Mouse (Mus musculus): ENCODE results near the gene Npb. TPM values are rescaled to one million over a fixed set of nuclear protein-coding genes. Genes with fewer than 3 reads are reported as not detected.

Npb gene
- polyA plus RNA-seq (2012), result 1.7 and 2.3 TPM in 2 replicates

DNA sequence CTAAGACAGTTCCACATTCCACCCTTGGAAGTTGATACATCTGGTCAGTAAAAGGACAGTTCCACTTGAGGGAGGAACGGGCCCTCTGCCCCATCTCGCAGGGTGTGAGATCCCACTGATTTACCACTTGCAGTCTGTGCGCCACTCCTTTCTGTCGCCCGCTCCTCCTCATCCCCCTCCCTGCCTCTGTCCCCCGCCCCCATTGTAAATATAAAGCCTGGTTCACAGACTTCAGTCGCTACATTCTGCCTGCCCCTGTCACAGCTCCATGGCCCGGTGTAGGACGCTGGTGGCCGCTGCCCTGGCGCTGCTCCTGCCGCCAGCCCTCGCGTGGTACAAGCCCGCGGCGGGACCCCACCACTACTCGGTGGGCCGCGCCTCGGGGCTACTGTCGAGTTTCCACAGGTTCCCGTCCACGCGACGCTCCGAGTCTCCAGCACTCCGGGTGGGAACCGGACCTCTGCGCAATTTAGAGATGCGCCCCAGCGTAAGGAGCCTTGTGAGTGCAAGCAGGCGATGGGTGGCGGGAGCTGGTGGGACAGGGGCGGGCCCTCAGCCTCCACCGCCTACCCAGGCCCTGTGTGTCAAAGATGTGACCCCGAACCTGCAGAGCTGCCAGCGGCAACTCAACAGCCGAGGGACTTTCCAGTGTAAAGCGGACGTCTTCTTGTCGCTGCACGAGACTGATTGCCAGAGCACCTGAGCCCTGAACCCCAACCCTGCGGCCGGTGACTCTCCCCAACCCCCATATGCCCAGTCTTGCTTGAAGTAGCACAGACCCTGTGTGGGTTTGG is at the start of gene Npb:
Gene Npb (plus strand): TSS at position 237 of the 794 bp plus-strand sequence.
- TF ChIP-seq GATA1 (IDR thresholded peaks at IDR 0.05; ENCODE audit: low read length), result no peak

GRCm38 (mm10) chr11:120560952-120561728 is 47.1 kb upstream of the Npb start:
- TF ChIP-seq GATA1 (IDR thresholded peaks at IDR 0.05; ENCODE audit: low read length), result no peak

GRCm38 (mm10) chr11:120562949-120563348 is 45.3 kb upstream of the Npb start:
- TF ChIP-seq GATA1 (IDR thresholded peaks at IDR 0.05; ENCODE audit: low read length), result no peak

DNA sequence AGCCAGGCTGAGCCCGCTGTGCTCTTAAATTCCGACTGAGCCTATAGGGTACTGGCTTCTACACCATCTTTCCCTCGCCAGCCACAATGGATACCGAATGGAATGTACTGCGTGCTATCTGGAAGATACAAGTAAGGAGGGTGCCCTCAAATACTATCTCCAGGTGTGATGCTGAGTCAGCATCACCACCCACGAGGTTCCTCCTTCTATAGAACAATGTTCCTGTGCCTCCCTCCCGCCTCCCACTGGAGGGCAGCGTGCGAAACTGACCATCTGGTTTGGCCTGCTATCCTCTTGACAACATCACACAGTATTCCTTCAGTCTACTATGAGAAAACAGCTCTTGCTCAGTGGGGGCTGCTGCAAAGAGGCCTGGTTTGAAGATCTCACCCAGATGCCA is 43.2 kb upstream of the Npb start:
- TF ChIP-seq GATA1 (IDR thresholded peaks at IDR 0.05; ENCODE audit: low read length), result no peak

- TF ChIP-seq GATA1 (IDR thresholded peaks at IDR 0.05; ENCODE audit: low read length), result no peak
Measured at GRCm38 (mm10) chr11:120568324-120568723, 40.0 kb upstream of the Npb start.

GRCm38 (mm10) chr11:120571122-120571521 is 37.2 kb upstream of the Npb start:
- no peak for TF ChIP-seq GATA1 (IDR thresholded peaks at IDR 0.05; ENCODE audit: low read length)

- no peak for TF ChIP-seq GATA1 (IDR thresholded peaks at IDR 0.05; ENCODE audit: low read length)
Measured at GRCm38 (mm10) chr11:120571754-120572416, 36.4 kb upstream of the Npb start.

- TF ChIP-seq GATA1 (IDR thresholded peaks at IDR 0.05; ENCODE audit: low read length), result no peak
Measured at GRCm38 (mm10) chr11:120572417-120572751, 35.9 kb upstream of the Npb start.

DNA sequence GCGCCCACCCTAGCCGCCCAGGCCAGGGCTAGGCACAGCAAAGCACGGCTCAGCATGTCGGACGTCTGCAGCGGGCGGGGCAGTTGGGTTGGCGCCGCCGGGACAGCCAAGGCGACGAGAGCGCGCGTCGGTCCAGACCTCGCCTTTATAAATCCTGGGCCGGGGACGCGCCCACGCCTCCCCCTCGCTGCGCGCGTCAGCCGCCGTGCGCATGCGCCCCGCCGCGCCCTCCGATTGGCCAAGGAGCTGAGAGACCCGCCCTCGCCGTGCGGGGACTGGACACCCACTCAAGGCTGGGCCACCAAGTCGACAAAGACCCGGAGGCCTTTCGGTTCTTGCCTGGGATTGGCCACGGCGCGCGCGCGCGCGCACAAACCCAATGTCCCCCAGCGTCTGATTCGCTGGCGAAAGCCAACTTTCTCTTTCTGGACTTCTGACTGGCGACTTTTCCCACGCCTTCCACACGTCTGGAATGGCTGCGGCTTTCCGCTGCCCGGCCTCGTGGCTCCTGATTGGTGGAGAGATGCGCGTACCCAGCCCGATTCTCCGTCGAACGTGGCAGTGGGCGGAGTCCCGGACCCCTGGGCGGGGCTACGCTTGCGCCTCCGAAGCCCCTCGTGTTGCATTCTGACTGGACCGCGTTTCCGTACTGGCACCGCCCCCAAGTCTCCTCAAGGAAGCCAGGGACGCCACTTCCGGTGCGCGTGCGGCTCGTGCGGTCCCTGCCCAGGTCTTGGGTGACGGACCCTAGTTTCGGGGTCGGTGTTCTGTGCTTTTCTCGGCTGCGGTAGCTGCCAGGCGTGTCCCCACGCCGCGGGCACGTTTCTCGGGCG is 35.3 kb upstream of the Npb start, which contains the start of gene P4hb:
Gene P4hb (minus strand): TSS at position 502 of the 833 bp plus-strand sequence.
- TF ChIP-seq GATA1 (IDR thresholded peaks at IDR 0.05; ENCODE audit: low read length), result no peak

DNA sequence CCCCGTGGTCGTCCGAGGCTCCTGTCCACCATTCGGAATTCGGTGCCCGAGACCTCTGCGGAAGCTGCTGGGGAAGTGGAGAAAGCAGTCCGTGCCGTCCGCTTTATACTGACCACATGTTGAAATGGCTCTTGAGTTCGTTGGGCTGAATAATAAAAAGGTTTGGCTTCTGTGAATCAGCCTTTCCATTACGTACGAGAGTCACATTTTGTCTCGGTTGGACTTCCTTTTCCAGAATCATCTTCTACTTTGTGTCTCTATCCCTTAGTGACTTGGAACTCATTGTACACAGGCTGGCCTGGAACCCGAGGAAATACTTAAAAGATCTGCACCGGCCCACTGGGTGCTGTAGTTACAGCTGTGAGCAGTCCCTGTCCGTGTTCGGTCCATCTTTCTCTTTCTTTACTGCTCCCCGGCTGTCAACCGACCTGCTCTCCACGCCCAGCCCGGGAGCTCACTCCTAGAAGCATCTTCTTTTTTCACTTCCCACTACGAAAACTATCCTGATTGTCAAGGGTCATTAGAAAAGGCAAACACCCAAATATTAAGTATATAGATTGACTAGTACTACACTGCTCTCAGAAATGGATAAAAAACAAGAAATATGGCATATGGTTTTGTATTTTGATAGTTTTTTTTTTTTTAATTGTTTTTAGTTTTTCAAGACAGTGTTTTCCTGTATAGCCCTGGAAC is 34.5 kb upstream of the Npb start:
- no peak for TF ChIP-seq GATA1 (IDR thresholded peaks at IDR 0.05; ENCODE audit: low read length)

GRCm38 (mm10) chr11:120574278-120574600 is 34.0 kb upstream of the Npb start:
- no peak for TF ChIP-seq GATA1 (IDR thresholded peaks at IDR 0.05; ENCODE audit: low read length)

- no peak for TF ChIP-seq GATA1 (IDR thresholded peaks at IDR 0.05; ENCODE audit: low read length)
Measured at GRCm38 (mm10) chr11:120575046-120575445, 33.2 kb upstream of the Npb start.

GRCm38 (mm10) chr11:120575940-120576339 is 32.3 kb upstream of the Npb start:
- TF ChIP-seq GATA1 (IDR thresholded peaks at IDR 0.05; ENCODE audit: low read length), result no peak

DNA sequence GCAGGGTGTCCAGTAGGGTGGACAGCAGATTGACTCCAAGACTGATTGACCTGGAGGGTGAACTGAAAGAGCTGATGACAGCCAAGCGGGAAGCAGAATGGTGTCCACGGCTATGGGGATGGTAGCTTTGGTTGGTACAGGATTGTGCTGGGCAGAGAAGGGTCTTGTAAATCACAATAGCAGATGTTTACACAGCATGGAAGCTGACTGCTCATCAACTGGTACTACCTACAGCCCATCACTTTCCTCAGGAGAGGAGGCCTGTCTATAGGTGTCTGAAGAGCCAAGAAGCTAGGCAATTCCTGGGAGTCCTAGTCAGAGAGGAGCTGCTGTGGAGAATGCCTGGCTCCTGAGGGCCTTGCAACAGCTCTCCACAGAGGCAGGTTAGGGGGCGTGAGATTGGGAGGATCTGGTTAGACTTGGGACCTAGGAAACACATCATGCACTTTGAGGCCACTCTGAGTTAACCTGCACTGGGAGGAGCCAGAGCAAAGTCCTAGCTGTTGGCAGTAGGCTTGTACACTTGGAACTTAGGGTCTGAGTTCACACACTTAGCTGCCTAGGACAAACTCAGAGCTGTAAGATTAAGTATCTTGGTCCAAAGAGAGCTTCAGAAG is 31.8 kb upstream of the Npb start:
- TF ChIP-seq GATA1 (IDR thresholded peaks at IDR 0.05; ENCODE audit: low read length), result no peak
